Mouse (Mus musculus) gastrocnemius, postnatal 14 days (tissue): Measurements from ENCODE around the gene Asb5. TPM values are rescaled to one million over a fixed set of nuclear protein-coding genes. Genes with fewer than 3 reads are reported as not detected.
A peak's percentile ranks its signal among the peaks of the same experiment; 100 is the strongest.
"Not testable (repeated sequence)": the region's sequence is repeated elsewhere in the genome, so short reads cannot be mapped to it uniquely, and the experiment has no call there.

Experiments used
- DNase-seq: peaks from one replicate; pipeline ENCODE4 v3.0.0; 2021; ENCODE audit warnings: mixed read lengths
- intact Hi-C: fragments of 180-260 bp; cut with DNase I; formaldehyde crosslinking; loops from one replicate; pipeline ENCODE4 v1.15.1; 2025; ENCODE audit warnings: low total_unique reads
- long read RNA-seq, 2 experiments: library from polyadenylated mRNA; stranded (forward); transcript quantifications; one replicate each; pipeline ENCODE4 v2.0.0; 2021
- total RNA-seq, 2 experiments: library from RNA; stranded (reverse); gene quantifications; 2 replicates each; pipeline ENCODE4 v1.2.3; 2021

The Asb5 gene
- total RNA-seq, result 100 to 1,000 TPM; 107 to 130 TPM
- long read RNA-seq, experiment 1, transcript Asb5-201 (7 exons, 1,585 nt), result major isoform, 81 of 90 reads
- long read RNA-seq, experiment 1, partial matches to known transcripts, result 5 of 90 reads
- long read RNA-seq, experiment 1, other reads (novel, unspliced or antisense), result 4 of 90 reads
- long read RNA-seq, experiment 2, transcript Asb5-201 (7 exons, 1,585 nt), result major isoform, 83 of 99 reads
- long read RNA-seq, experiment 2, partial matches to known transcripts, result 3 of 99 reads
- long read RNA-seq, experiment 2, other reads (novel, unspliced or antisense), result 13 of 99 reads

DNA sequence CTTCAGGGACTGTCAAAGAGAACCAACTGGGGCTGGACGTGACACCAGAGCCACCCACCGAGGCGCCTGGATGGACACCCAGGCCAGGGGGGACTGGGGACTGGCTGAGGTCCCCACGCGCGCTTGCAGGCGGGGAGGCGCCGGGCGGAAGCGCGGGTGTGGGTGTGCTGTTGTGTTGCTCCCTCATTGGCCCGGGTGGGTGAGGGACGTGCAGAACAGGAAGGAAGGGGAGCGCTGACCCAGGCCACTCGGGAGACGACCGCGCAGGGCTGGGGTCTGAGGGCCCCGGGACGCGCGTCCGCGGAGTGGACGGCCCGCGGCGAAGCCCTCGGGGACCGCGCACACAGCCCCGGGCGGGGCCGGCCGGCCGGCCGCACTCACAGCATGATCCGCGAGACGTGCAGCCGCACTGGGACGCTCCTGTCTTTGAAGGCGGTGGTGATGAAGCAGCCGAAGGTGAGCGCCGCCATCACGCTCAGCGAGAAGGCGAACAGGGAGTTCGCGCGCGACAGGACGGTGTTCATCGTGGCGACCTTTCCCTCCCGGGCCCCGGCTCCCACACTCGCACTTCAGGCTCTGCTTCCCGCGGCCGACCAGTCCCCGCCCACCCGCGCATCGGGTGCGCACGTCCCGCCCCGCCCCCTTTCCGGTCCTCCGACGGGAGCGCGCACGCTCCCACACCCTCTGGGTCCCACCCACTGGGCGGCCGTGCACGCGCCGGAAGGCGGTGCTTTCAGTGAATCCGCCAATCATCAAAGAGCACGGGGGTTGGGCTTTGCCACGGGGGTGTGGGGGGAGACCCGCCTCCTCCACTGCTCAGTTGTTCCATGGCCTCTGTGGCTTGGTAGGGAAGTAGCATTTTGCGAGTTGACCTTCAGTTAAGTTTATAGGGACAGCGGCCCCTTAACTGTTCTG is at the start of gene Asb5, which contains the start of gene Spcs3:
Gene Asb5 (plus strand): TSS at position 199 of the 915 bp plus-strand sequence.
Gene Spcs3 (minus strand): TSS at position 617 of the 915 bp plus-strand sequence.
- intact Hi-C loops, result no loop called here

DNA sequence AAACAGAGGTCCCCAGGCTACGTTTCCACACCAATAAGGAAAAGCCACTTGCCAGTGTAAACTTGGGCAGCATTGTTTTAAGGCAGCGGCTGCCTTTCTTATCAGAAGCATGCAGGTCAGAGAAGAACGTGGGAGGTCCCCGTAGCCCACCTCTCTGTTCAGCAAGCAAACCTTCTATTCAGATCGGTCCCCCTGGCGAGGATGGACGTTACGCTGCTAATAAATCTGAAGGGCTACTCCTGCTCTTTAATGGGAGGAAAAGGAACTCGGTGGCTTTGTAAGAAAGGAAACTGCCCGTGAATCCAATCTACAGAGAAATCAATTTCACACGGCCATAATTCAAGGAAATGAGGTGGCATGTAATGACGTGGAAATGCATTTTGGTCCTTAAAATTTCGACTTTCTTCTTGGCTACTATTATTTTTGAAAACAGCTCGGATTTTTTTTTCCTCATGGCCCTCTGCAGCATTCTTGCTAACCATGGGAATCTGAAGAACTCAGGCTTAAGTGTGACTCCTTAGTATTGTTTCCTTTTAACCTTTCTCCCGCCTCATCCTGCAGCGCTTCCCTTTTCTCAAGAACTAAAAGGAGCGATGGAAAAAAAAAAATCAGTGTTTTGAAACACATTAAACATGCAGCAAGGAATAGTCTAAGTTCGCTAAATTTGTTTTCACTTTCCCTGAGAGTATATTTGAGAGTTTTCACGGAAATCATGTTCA is 42.7 kb upstream of the Asb5 start:
- no peak for DNase-seq
- intact Hi-C loops, result loop anchor here (5.0 kb wide), 1 partner anchor 614 kb away; no protein-coding TSS in a partner anchor

More for the DNA sequence above, at the start of gene Asb5, which contains the start of gene Spcs3:
- peak; percentile 97 for DNase-seq

DNA sequence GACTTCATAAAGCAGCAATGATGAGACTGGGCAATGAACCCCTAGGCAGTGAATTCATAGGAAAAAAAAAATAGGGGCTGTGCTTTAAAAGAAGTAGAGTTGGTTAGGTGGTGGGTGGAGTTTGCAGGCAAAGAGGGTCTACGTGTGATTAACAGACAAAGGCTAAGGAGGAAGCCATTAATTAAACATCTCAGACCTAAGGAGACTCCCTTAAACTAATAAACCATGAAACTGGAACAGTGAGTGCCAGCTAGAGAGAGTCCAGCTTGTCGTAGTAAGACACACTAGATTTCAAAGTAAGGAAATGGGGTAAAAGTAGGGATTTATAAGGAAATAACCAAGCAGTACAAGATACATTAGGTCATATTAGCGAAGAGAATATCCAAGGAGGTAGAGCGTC is 40.9 kb upstream of the Asb5 start:
- intact Hi-C loops, result loop anchor here (5.0 kb wide), 1 partner anchor 616 kb away; no protein-coding TSS in a partner anchor

DNA sequence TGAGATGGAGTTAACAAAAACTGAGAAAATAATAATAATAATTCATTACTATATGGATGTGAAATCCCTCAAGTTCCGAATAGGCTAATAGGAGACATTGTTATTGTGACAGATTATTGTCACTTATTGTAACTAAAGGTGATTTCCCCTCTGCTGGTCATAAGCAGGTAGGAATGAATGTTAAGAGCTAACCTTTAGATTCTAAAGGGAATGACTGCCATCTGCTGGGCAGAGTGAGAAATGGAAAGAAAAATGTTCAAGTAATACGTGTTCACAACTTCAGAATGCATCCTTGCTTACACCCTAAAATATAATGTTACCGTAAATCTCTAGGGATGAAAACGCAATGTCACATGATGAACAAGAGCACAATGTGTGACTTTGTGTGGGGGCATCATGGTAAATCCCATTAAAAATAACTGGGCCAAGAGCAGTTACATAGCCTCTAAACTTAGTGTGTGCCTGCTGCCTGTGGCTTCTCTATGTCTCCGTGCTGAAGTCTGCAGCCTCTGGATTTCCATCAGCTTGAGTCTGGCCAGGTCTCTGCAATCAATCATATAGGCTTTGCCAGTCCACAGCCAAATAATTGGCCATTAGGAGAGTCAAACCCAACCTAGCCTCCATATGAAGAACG is 38.2 kb upstream of the Asb5 start:
- intact Hi-C loops, result no loop called here
- no peak for DNase-seq

More for the DNA sequence above, 40.9 kb upstream of the Asb5 start:
- no peak for DNase-seq

DNA sequence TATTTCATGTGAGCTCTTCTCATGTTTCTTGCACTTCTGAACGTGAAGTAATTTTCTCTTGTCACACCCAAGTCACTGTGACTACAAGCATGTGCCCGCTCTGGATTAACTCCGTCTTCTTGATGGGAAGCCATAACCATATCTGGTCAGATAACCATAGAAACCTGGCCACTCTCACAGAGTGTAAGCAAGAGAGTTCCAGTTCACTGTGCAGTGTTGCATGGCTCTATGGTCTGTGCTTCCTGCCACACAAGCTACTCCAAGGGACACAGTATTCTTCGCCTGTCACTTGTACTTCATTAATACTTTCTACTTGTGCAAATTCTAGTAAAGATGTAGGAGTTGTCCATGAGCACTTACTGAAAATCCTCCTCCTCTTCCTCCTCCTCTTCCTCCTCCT is 37.4 kb upstream of the Asb5 start:
- intact Hi-C loops, result no loop called here
- no peak for DNase-seq

DNA sequence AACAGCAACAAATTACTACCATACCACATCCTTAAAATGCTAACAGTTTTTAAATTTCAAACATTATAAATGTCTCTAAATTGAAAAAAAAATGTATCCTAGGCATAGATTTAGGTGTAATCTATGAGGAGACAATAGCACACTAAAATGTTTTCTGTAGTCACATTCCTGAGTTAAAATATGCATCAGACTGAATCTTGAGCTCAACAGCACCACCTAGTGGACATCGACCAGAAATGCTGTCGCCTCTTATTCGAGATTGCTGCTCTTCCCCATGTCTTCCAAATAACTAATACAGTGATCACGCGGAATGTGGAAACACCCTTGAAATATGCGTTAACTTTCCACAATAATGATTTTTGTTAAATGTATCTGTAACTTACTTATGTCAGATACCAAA is 36.3 kb upstream of the Asb5 start:
- intact Hi-C loops, result no loop called here
- DNase-seq, result peak; percentile 17

DNA sequence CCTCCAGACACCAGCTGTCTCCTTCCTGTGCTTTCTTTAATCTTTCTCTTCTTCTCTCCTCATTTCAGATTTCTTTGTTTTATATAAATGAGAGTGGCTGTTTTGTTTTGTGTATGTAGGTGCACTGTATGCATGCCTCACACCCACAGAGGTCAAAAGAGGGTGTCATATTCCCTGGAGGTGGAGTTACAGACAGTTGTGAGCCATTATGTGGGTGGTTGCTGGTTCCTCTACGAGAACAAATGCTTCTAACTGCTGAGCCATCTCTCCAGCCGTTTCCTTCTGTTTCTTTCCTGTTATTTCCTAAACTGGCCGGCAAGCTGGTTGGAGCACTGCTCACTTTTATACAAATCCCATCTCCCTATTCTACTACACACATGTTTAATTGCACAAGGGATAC is 35.5 kb upstream of the Asb5 start:
- intact Hi-C loops, result no loop called here
- no peak for DNase-seq

DNA sequence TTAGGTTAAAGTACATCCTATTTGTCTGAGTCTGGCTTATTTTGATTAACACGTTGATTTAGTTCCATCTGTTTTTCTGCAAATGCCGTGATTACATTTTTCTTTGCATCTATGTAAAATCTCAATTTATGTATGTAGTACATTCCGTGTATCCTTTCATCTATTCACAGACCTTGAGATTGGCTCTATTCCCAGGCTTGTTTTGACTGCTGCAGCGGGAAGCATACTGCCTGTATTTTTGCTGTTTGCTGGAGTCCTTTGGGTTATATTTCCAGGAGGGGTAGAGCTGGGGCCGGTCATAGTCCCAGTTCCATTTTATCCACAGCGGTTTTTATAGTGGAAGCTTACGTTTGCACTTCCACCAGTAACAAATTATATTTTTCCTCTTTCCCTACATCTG is 26.3 kb upstream of the Asb5 start:
- no peak for DNase-seq
- intact Hi-C loops, result no loop called here

DNA sequence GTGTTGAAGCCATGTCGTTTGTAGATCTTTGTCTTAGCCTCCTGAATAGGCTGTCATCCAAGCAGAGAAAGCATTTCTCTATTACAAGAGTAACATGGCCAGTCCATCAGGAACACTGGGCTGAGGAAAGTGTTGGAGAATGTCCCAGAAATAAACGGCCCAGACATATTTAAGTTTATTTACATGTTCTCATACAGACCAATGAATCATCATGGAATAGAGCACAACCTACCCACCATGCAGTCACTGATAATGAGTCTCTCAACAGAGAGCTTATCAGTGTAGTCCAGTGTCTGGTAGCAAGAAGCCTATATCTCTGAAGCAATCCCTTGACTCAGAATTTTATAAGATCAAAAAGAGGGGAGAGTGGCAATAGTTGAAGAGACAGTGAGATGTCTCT is 24.3 kb upstream of the Asb5 start:
- DNase-seq, result no peak
- intact Hi-C loops, result loop anchor here (5.0 kb wide), 1 partner anchor 157 kb away; no protein-coding TSS in a partner anchor

DNA sequence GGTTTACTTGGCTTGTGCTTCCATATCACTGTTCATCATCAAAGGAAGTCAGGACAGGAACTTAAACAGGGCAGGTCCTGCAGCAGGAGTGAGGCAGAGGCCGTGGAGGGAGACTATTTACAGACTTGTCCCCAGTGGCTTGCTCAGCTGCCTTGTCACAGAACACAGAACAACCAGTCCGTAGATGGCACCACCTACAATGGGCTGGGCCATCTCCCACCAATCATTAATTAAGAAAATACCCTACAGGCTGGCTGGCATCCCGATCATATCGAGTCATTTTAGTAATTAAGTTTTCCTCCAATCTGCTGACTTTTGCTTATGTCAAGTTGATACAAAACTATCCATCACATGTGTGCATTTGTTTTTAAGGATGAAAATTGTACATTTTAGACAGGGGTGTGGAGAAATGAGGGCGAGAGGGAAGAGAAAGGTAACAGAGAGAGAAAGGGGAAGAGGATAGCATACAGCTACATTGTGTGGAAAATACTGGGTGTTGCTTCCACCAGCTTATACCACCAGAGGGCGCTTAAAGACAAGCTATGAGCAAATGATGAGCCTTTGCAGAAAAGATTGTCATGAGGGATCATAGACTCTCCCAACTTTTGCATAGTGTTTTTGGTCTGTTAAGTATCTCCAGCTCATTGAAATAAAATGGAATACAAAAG is 21.8 kb upstream of the Asb5 start:
- intact Hi-C loops, result loop anchor here (5.0 kb wide), 1 partner anchor 155 kb away; no protein-coding TSS in a partner anchor
- peak; percentile 57 for DNase-seq

DNA sequence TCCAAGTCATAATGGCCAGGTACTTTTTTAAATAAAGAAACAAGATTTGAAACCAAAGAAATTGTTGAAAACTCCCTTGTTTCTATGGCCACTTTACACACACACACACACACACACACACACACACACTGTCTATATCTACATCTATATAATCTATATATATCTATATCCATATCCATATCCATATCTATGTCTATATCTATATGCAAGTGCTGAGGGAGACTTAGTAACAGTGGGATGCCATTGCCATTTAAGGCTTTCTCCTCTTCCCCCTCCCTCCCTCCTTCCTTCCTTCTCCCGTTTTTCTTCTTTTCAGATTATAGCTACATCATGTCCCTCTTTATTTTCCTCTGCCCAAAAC is 21.3 kb upstream of the Asb5 start:
- intact Hi-C loops, result loop anchor here (5.0 kb wide), 1 partner anchor 154 kb away; no protein-coding TSS in a partner anchor
- no peak for DNase-seq

DNA sequence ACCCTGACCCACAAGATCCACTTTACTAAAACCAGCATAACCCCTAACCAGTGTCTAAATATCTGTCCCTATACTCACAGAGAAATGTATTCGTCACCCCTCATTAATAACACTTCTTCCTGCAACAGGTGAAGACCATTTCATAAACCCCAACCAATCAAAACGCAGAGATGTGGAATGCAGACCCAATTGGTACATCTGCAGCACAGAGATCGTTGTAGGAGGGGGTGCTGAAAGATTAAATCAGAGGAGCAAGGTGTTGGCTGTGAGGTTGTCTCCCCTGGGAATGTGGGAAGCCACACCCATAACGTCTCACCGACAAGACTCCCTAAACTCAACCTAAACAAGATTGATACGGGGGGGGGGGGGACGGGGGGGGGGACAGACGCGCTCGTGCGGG is 20.6 kb upstream of the Asb5 start:
- intact Hi-C loops, result loop anchor here (5.0 kb wide), 1 partner anchor 153 kb away; no protein-coding TSS in a partner anchor
- no peak for DNase-seq

DNA sequence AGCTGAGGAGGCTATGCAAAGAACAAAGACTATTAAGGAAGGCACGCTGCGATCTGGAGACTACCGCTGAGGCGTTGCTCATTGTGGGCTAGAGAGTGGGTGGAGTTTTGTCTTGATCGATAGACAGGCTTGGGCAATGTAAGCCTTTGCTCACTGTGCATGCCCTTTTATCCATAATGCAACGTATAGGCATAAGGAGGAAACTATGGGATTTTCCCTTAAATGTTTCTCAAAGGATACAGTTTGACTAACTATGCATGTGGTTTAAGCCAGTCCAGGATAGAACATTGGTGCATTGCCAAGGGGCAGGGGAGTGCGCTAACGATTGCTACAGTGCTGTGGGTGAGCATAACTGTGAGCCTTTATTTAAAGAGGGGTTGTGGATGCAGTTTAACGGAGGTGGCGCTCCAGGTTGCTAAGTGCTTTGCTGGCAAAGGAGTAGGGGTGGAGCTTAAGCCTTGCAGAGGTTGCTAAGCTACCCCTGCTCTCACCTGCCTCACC is 20.1 kb upstream of the Asb5 start:
- intact Hi-C loops, result loop anchor here (5.0 kb wide), 1 partner anchor 153 kb away; no protein-coding TSS in a partner anchor
- no peak for DNase-seq

DNA sequence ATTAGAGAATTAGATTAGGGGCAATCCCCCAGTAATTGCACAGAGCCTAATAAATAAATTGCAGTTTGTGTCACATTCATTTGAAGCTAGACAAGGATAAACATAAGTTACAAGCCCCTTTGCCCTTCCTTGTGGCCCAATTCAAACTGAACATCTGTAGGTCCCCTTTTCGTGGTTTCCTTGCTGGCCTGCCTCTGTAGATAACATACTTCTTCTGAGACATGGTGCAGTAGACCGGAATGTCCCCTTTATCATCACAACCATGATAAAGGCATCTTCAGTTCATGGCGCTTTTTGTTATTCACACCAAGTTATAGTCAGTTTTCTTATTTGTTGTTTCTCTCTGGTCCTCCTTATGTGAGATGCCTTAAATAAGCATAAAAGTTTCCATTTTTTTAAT is 17.6 kb upstream of the Asb5 start:
- no peak for DNase-seq
- intact Hi-C loops, result no loop called here

DNA sequence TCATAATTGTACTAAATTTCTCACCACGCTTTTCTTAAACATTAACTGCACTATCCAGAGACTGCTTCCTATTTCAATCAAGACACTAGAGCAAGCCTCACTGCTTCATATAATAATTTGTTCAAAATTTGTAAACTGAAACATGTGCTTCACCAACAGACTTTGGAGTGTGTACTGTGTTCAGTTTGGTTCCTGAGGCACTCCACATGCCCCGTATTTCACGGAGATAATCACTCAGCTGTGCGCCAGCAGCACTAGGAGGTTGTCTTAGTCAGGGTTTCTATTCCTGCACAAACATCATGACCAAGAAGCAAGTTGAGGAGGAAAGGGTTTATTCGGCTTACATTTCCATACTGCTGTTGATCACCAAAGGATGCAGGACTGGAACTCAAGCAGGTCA is 17.2 kb upstream of the Asb5 start:
- DNase-seq, intact Hi-C loops: not testable (repeated sequence)

DNA sequence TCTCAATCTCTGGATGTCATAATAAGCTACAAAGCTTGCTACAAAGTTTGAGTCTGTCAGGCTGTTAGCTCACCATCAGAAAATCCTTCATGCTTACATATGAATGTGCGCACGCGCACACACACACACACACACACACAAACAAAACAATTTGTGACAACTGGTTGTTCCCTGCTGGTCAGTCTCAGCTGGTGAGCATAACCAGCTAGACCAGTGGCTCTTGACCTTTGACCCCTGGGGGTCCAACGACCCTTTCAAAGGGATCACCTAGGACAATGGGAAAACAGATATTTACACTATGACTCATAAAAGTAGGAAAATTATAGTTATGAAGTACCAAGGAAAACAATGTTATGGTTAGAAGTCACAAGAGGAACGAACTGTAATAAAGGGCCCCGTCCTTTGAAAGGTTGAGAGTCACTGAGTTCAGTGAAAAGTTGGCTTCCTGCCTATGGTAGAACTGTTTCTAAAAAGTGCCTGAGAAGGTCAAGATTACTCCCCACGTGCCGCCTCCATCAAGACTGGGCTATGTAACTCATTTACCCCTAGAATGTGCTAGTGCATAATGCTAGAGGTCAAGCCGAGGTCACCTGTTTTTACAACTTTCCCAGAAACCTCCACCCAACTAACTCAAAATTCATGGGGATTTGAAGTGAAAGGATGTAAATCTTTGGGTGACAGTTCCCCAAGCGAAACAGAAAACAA is 10.5 kb upstream of the Asb5 start:
- no peak for DNase-seq
- intact Hi-C loops, result no loop called here

DNA sequence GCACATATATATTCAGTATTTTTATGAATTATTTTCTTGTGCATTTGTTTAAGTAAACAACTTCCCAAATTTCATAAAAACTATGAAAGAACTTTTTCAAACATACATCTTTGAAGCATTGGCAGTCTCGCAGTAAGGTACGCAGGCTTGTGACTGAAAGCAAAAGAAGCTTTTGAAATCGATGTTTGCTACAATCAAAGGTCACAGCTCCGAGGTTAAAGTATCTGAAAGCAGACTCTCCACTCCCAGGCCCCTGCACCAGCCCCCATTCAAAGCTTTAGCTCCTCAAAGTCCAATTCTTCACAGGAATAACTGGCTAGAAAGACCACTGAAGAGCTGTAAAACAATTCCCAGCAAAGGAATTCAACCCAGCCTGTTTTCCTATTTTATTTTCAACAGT is 8.9 kb upstream of the Asb5 start:
- intact Hi-C loops, result no loop called here
- no peak for DNase-seq

DNA sequence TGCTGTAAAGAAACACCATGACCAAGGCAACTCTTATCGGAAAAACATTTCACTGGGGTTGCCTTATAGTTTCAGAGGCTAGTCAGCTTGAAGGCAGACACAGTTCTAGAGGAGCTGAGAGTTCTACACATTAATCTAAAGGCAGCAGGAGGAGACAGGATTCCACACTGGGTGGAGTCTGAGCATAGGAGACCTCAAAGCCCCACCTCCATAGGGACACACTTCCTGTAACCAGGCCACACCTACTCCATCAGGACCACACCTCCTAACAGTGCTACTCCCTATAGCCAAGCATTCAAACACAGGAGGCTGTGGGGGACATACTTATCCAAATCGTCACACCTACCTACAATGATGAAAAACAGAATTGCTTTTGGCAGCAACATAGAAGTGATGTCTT is 3.8 kb upstream of the Asb5 start:
- intact Hi-C loops, result no loop called here
- no peak for DNase-seq
